Mouse (Mus musculus) adrenal gland, postnatal 25 days (tissue): ENCODE measurements around the gene Gorasp1. TPM values are rescaled to one million over a fixed set of nuclear protein-coding genes. Genes with fewer than 3 reads are reported as not detected.

Experiments used
- total RNA-seq: library from RNA; stranded (reverse); gene quantifications from 2 replicates; pipeline ENCODE4 v1.2.3, GENCODE M21; 2021

Gene Gorasp1
- total RNA-seq, 1 experiment from 2014 or later, result 33.1 TPM

Other genes starting within 250 kb of the Gorasp1 start
- gene Scn10a, start 218.2 kb downstream of the Gorasp1 start, total RNA-seq, result not detected in 2 replicates
- gene Scn11a, start 112.1 kb downstream of the Gorasp1 start, total RNA-seq, result not detected in 2 replicates
- gene Wdr48, start 42.7 kb downstream of the Gorasp1 start, total RNA-seq, result 55.2 and 59.1 TPM in 2 replicates
- gene Ttc21a, start within 50 bp of the Gorasp1 start, total RNA-seq, result 0.15 TPM in 1 of 2 replicates, not detected in the other
- 12.5 and 13.0 TPM in 2 replicates for gene Csrnp1, start 47.1 kb upstream of the Gorasp1 start, total RNA-seq
- gene Xirp1, start 86.0 kb upstream of the Gorasp1 start, total RNA-seq, result 0.12 TPM in 1 of 2 replicates, not detected in the other
- gene Cx3cr1, start 132.3 kb upstream of the Gorasp1 start, total RNA-seq, result 4.3 and 5.9 TPM in 2 replicates
- gene Ccr8, start 154.5 kb upstream of the Gorasp1 start, total RNA-seq, result not detected in 2 replicates
- 28.7 and 37.0 TPM in 2 replicates for gene Slc25a38, start 172.8 kb upstream of the Gorasp1 start, total RNA-seq
- 585 and 720 TPM in 2 replicates for gene Rpsa, start 190.1 kb upstream of the Gorasp1 start, total RNA-seq
- gene Mobp, start 212.1 kb upstream of the Gorasp1 start, total RNA-seq, result 0.27 TPM in 1 of 2 replicates, not detected in the other